Mouse (Mus musculus): ENCODE data around the gene Ecd. TPM values are rescaled to one million over a fixed set of nuclear protein-coding genes. Genes with fewer than 3 reads are reported as not detected.

Ecd gene
- polyA plus RNA-seq (2014; fragmentation: Illumina TruSeq; extraction: RNeasy Lipid Tissue Mini Kit (QIAGEN cat#74804); ENCODE audit: low read depth, low replicate concordance): 20.6 TPM

DNA sequence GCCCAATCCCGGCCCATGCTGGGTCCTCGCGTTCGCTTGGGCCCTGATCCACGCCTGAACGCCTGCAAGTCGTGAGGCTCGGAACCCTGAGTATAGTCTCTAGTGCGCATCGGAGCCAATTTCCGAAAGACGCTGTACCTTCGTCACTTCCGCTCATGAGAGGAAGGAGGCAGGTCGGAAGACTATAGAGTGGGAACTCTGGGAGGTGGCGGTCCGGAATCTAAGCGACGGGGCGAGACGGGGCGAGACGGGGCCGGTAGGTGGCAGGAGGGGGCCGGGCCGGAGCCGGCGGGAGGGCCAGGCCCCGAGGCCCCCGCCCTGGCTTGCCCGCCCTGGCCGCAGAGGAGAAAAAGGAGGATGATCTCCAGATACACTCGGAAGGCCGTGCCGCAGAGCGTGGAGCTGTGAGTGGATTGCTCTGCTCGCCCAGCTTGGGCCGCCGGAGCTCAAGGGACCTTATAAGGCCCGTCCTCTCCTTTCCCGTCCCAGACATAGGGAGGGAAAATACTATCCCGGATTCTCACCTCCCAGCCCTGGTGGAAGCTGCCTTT lies at the start of gene Ecd, which contains the start of gene Fam149b:
TSS of gene Ecd (minus strand) at position 131 of the 551 bp plus-strand sequence.
TSS of gene Fam149b (plus strand) at position 172 of the 551 bp plus-strand sequence.

DNA sequence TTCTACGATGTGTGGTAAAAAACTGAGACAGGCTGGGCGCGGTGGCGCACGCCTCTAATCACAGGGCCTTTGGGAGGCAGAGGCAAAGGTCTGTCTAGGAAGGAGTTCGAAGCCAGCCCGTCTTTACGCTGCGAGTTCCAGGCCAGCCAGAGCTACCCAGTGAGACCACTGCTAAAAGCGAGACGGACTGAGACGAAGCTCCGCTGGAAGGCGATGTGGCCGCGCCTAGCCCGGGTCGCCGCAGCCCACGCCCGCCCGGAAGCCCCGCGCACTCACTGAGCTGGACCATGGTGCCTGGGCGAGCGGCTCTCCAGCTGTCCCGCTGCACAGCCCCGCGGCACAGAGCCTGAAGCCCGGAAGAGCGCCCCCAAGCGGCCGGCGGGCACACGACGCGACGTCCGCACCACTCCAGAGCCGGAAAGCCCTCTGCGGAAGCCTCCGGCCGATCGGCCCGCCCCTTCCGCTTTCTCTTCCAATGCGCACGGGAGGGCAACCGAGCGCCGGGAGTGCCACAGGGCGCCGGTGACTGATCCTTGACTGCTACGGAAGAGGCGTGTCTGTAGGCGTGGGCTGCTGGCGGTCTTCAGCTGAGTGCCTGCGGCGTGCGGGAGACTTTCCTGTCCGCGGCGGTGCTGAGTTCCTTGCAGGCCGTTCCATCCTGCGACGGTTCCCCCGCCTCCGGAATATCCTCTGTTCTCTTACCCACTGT lies 45.4 kb upstream of the Ecd start, which contains the start of gene Mrps16:
TSS of gene Mrps16 (minus strand) at position 430 of the 709 bp plus-strand sequence.

DNA sequence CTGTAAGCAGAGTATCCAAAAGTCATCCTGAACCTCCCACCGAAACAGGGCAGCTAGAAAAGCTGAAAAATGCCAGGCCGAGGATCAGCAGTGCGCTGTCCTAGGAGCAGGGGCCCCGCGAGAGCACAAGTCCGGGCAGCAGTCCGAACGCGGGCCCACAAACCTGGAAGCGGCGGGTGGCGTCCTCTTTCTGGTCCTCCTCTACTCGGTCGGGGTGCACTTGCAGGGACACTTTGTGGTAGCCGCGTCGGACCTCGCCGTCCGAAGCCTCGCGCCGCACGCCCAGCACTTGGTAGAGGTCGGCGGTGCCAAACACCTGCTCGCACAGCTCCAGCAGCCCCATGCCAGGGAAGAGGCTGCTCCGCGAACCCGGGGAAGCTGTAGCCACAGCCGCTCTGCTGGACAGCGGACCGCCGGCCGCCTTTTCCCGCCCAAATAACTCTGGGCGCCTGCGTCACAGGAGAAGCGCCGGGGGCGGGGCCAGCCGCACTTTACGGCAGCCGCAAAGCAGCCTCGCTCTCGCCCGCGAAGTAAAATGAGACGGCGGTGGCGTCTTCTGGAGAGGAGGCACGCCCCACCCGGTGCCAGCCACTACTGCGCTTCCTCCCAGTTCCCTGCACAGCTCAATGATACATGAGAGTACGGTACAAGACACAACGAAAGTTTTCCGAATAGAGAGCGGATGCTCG lies 40.7 kb upstream of the Ecd start, which contains the start of gene Dnajc9:
TSS of gene Dnajc9 (minus strand) at position 470 of the 689 bp plus-strand sequence.

DNA sequence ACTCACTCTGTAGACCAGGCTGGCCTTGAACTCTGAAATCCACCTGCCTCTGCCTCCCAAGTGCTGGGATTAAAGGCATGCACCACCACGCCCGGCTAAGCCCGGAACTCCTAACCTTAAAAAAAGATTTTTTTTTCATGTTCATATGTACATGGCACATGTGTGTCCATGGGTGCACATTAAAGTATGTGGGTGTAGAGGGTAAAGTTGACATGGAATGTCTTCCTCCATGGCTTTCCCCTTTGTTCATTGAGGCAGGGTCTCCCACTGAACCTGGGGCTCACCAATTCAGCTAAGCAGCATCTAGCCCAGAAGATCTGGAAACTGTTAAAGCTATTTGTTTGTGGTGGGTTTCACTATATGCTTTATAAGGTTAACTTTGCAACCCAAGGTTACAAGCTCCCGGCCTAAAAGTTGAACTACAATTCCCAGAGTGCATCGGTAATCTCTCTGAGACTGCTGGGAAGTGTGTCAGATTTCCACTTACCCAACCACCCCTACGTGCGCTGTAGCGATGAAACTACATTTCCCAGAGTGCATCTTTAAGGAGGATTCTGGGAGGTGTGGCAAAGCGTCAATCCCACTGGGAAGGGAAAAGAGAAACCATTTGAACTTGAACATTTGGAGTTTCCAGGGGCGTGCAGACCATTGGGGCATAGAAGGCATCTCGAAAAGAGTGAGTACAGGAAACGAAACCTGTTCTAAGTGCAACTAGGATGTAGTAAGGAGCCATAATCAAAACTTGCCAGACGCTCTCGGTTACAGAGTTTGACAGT lies 53.6 kb downstream of the Ecd start, which contains the start of gene Nudt13:
TSS of gene Nudt13 (plus strand) at position 581 of the 776 bp plus-strand sequence.

Other genes with a start within 250 kb of the Ecd start
- 2.3 TPM for gene Saysd1, start 209.6 kb downstream of the Ecd start, polyA plus RNA-seq (2014; fragmentation: Illumina TruSeq; extraction: RNeasy Lipid Tissue Mini Kit (QIAGEN cat#74804); ENCODE audit: low read depth, low replicate concordance)
- 14.5 TPM for gene Kcnk5, start 166.3 kb downstream of the Ecd start, polyA plus RNA-seq (2014; fragmentation: Illumina TruSeq; extraction: RNeasy Lipid Tissue Mini Kit (QIAGEN cat#74804); ENCODE audit: low read depth, low replicate concordance)
- gene Kcnk16, start 78.9 kb downstream of the Ecd start, polyA plus RNA-seq (2014; fragmentation: Illumina TruSeq; extraction: RNeasy Lipid Tissue Mini Kit (QIAGEN cat#74804); ENCODE audit: low read depth, low replicate concordance): not detected
- gene Nudt13, start 53.4 kb downstream of the Ecd start, polyA plus RNA-seq (2014; fragmentation: Illumina TruSeq; extraction: RNeasy Lipid Tissue Mini Kit (QIAGEN cat#74804); ENCODE audit: low read depth, low replicate concordance): 11.7 TPM
- 37.5 TPM for gene Fam149b, start within 50 bp of the Ecd start, polyA plus RNA-seq (2014; fragmentation: Illumina TruSeq; extraction: RNeasy Lipid Tissue Mini Kit (QIAGEN cat#74804); ENCODE audit: low read depth, low replicate concordance)
- 59.5 TPM for gene Dnajc9, start 40.8 kb upstream of the Ecd start, polyA plus RNA-seq (2014; fragmentation: Illumina TruSeq; extraction: RNeasy Lipid Tissue Mini Kit (QIAGEN cat#74804); ENCODE audit: low read depth, low replicate concordance)
- gene Mrps16, start 45.5 kb upstream of the Ecd start, polyA plus RNA-seq (2014; fragmentation: Illumina TruSeq; extraction: RNeasy Lipid Tissue Mini Kit (QIAGEN cat#74804); ENCODE audit: low read depth, low replicate concordance): 6.3 TPM
- not detected for gene Cfap70, start 104.1 kb upstream of the Ecd start, polyA plus RNA-seq (2014; fragmentation: Illumina TruSeq; extraction: RNeasy Lipid Tissue Mini Kit (QIAGEN cat#74804); ENCODE audit: low read depth, low replicate concordance)
- 223 TPM for gene Anxa7, start 132.0 kb upstream of the Ecd start, polyA plus RNA-seq (2014; fragmentation: Illumina TruSeq; extraction: RNeasy Lipid Tissue Mini Kit (QIAGEN cat#74804); ENCODE audit: low read depth, low replicate concordance)
- gene Mss51, start 148.8 kb upstream of the Ecd start, polyA plus RNA-seq (2014; fragmentation: Illumina TruSeq; extraction: RNeasy Lipid Tissue Mini Kit (QIAGEN cat#74804); ENCODE audit: low read depth, low replicate concordance): 1.9 TPM
- gene Ppp3cb, start 198.5 kb upstream of the Ecd start, polyA plus RNA-seq (2014; fragmentation: Illumina TruSeq; extraction: RNeasy Lipid Tissue Mini Kit (QIAGEN cat#74804); ENCODE audit: low read depth, low replicate concordance): 215 TPM

Measured in sigmoid colon, adult 10 weeks (tissue).